Mouse (Mus musculus) lung, adult 2 months (tissue): ENCODE results near the gene Wasf3.
"Not testable (repeated sequence)": the region's sequence is repeated elsewhere in the genome, so short reads cannot be mapped to it uniquely, and the experiment has no call there.

Experiments used
- CTCF ChIP-seq: fragments of 200-500 bp; IDR thresholded peaks from 2 replicates; pipeline ENCODE4 v1.5.1; 2011; ENCODE audit warnings: mild to moderate bottlenecking, low read length, control low read depth; ENCODE audit not compliant: insufficient read depth
- POLR2A ChIP-seq: fragments of 200-500 bp; IDR thresholded peaks from 2 replicates; pipeline ENCODE4 v1.6.1; 2011; ENCODE audit warnings: low read depth, mild to moderate bottlenecking, control low read depth, low read length, borderline replicate concordance; ENCODE audit errors: extremely low read depth

- not testable (repeated sequence) for TF ChIP-seq CTCF, POLR2A
Observed at GRCm38 (mm10) chr5:146488959-146489358, 104.2 kb downstream of the Wasf3 start.
